Mouse (Mus musculus) liver, embryonic 13.5 days (tissue): ENCODE measurements around the gene Smurf2. TPM values are rescaled to one million over a fixed set of nuclear protein-coding genes. Genes with fewer than 3 reads are reported as not detected.

Experiments
- ATAC-seq: fragments of 200-750 bp; cut with Nextera tagmentation; 2 replicates; pipeline ENCODE4 v1.8.0; 2017; ENCODE audit warnings: low read depth, mild to moderate bottlenecking, moderate number of reproducible peaks, moderate library complexity
- DNase-seq: peaks from one replicate; pipeline ENCODE4 v3.0.0; 2022
- H3K27ac ChIP-seq: fragments of 300-500 bp; sonication (generic); 2 replicates; pipeline ENCODE4 v1.5.1; 2015; ENCODE audit warnings: moderate library complexity, mild to moderate bottlenecking, inconsistent platforms
- H3K27me3 ChIP-seq: fragments of 300-500 bp; sonication (generic); 2 replicates; pipeline ENCODE4 v1.6.1; 2015; ENCODE audit warnings: mild to moderate bottlenecking, inconsistent platforms
- H3K36me3 ChIP-seq: fragments of 300-500 bp; sonication (generic); 2 replicates; pipeline ENCODE4 v1.6.1; 2015; ENCODE audit warnings: mild to moderate bottlenecking, inconsistent platforms
- H3K4me1 ChIP-seq: fragments of 300-500 bp; sonication (generic); replicated peaks from 2 replicates; pipeline ENCODE4 v1.6.1; 2015; ENCODE audit warnings: inconsistent platforms
- H3K4me2 ChIP-seq: fragments of 300-500 bp; sonication (generic); 2 replicates; pipeline ENCODE4 v1.6.1; 2015; ENCODE audit warnings: inconsistent platforms, mild to moderate bottlenecking, moderate library complexity
- H3K4me3 ChIP-seq: fragments of 300-500 bp; sonication (generic); replicated peaks from 2 replicates; pipeline ENCODE4 v1.5.1; 2015; ENCODE audit warnings: mild to moderate bottlenecking, inconsistent platforms
- H3K9ac ChIP-seq: fragments of 300-500 bp; sonication (generic); 2 replicates; pipeline ENCODE4 v1.6.1; 2015; ENCODE audit warnings: mild to moderate bottlenecking, inconsistent platforms
- H3K9me3 ChIP-seq: fragments of 300-500 bp; sonication (generic); replicated peaks from 2 replicates; pipeline ENCODE4 v1.6.1; 2016; ENCODE audit warnings: inconsistent platforms
- WGBS: fragments of 180-500 bp; shearing (Covaris S2); methylation state at CpG from one replicate; pipeline ENCODE4 v1.1.7; 2015; ENCODE audit not compliant: insufficient replicate concordance; 5-methylcytosine and 5-hydroxymethylcytosine counted together
- polyA plus RNA-seq: library from polyadenylated mRNA; unstranded; fragments of >200 nt; fragmentation: Nextera tagmentation; extraction: Ambion mirVana; gene quantifications from 2 replicates; pipeline ENCODE4 v1.2.1, GENCODE M21; 2015

The Smurf2 gene
- polyA plus RNA-seq, 1 experiment from 2014 or later = 2.5 TPM

DNA sequence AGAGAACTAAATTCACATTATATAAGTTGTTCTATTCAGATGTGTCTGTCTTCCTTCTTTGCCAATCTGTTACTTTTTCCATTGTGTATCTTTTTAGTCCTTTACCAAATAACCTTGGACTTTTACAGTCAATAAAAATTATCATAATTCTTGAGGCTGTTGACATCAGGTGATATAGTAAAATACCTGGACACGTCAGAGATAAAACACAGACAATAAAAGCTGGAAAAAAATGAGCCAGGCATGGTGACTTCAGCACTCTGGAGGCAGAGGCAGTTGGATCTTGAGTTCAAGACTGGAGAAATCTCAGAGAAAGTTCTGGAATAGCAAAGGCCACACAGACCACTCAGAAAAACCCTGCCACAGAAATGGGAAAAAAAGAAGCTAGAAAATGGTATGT lies 13.3 kb downstream of the Smurf2 start:
- 72% methylated on average over 1 of the region's 1 CpGs for WGBS
- Histone ChIP-seq H3K27ac (no peak overlapping the region), H3K4me1 (0 out of 2 replicates have a peak, but pooled peaks cover 3% of the 10 kb centered on the region), H3K9ac (no peak overlapping the region), H3K9me3 (no peaks in the 10 kb centered on the region), H3K4me3 (no peak overlapping the region), H3K4me2 (no peak overlapping the region), H3K36me3 (no peaks in the 10 kb centered on the region), H3K27me3 (no peaks in the 10 kb centered on the region)
- DNase-seq (no peak), ATAC-seq (no peak)

GRCm38 (mm10) chr11:106905707-106906106 lies 14.8 kb downstream of the Smurf2 start:
- Histone ChIP-seq H3K4me2 (no peak overlapping the region), H3K27ac (no peak overlapping the region), H3K9me3 (no peaks in the 10 kb centered on the region), H3K36me3 (no peaks in the 10 kb centered on the region), H3K27me3 (no peaks in the 10 kb centered on the region), H3K4me3 (no peak overlapping the region), H3K4me1 (peaks cover 4% of the 10 kb centered on the region), H3K9ac (no peak overlapping the region)
- WGBS = 64% methylated on average over 4 of the region's 4 CpGs
- ATAC-seq = no peak
- DNase-seq = no peak

DNA sequence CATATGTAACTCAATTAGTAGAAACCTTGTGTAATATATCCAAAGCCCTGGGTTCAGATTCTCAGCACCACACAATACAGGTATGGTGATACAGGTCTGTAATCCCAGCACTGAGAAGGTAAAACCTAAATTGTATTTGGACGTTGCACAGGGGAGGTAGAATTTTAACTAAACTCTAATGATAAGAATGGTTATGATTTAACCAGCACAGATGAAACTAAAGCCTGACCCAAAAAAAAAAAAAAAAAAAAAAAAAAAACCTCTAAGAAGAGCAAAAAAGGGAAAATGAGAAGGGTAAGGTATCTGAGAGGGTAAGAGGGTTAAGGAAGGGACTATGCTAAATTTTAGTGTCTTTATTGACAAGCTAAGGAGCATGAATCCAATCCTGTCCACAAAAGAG lies 20.7 kb downstream of the Smurf2 start:
- no peaks in the 10 kb centered on the region for H3K9me3 ChIP-seq
- H3K4me2 ChIP-seq = no peak overlapping the region
- no peaks in the 10 kb centered on the region for H3K36me3 ChIP-seq
- H3K4me3 ChIP-seq = no peak overlapping the region
- peaks cover 4% of the 10 kb centered on the region for H3K4me1 ChIP-seq
- DNase-seq = no peak
- ATAC-seq = no peak
- H3K27me3 ChIP-seq = no peaks in the 10 kb centered on the region
- no peak overlapping the region for H3K9ac ChIP-seq
- H3K27ac ChIP-seq = no peak overlapping the region
- 55% methylated on average over 1 of the region's 1 CpGs for WGBS

- ATAC-seq (no peak), DNase-seq (no peak)
- 82% methylated on average over 2 of the region's 2 CpGs for WGBS
- Histone ChIP-seq H3K27me3 (no peaks in the 10 kb centered on the region), H3K9me3 (no peaks in the 10 kb centered on the region), H3K9ac (no peak overlapping the region), H3K4me3 (no peak overlapping the region), H3K4me2 (no peak overlapping the region), H3K27ac (no peak overlapping the region), H3K36me3 (no peaks in the 10 kb centered on the region), H3K4me1 (peaks cover 7% of the 10 kb centered on the region)
Measured at GRCm38 (mm10) chr11:106896561-106897168, 23.9 kb downstream of the Smurf2 start.

- no peak overlapping the region for H3K4me3 ChIP-seq
- H3K4me1 ChIP-seq = peaks cover 19% of the 10 kb centered on the region; the same call in 1 of the 2 replicates
- H3K27me3 ChIP-seq = no peaks in the 10 kb centered on the region
- H3K9me3 ChIP-seq = no peaks in the 10 kb centered on the region
- no peak for ATAC-seq
- H3K9ac ChIP-seq = no peak overlapping the region
- WGBS = 88% methylated on average over 1 of the region's 1 CpGs
- H3K36me3 ChIP-seq = no peaks in the 10 kb centered on the region
- H3K4me2 ChIP-seq = no peak overlapping the region
- no peak overlapping the region for H3K27ac ChIP-seq
- DNase-seq = no peak
Measured at GRCm38 (mm10) chr11:106883656-106884055, 36.9 kb downstream of the Smurf2 start.

DNA sequence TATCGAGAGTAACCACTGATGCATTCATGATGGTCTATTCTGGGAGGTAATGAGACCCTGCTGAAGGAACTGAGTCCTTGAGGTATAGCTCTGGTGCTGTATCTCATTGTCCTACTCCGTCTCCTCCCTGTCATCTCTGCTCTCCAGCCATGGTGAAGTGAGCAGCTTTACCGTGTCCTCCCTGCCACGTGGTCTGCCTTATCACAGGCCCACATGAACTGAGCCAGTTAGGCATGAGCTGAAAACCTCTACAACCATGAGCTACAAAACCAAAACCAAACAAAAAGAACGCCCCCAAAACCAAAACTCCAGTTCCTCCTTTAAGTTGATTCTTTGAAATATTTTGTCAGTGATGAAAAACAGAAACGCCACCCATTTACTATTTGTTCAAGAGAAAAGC lies 47.9 kb downstream of the Smurf2 start:
- Histone ChIP-seq H3K4me1 (peaks cover 15% of the 10 kb centered on the region), H3K27me3 (no peaks in the 10 kb centered on the region), H3K36me3 (peaks cover 8% of the 10 kb centered on the region), H3K27ac (no peak overlapping the region), H3K9me3 (no peaks in the 10 kb centered on the region), H3K4me2 (no peak overlapping the region), H3K9ac (no peak overlapping the region), H3K4me3 (no peak overlapping the region)
- DNase-seq (peak; percentile 11), ATAC-seq (peak; percentile 69; the same call in 1 of the 2 replicates)
- 53% methylated on average over 6 of the region's 6 CpGs for WGBS

DNA sequence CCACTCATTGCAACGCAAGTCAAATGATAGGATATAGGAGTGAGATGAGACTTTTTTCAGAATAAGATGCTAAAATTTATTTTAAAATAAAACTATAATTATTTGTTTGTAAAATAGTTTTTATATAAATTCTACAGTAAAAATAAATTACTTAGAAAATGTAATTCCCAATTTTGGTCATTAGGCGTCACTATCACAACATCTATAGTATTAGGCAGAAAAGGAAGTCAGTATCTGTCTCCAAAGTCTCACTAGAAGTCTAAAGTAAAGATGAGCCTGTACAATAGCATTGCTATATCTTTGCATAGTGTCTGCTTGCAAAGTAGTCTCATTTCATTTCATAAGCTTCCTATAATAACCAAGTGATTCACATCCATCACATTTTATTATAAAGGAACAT lies 69.1 kb downstream of the Smurf2 start:
- DNase-seq (no peak), ATAC-seq (no peak)
- Histone ChIP-seq H3K27ac (no peak overlapping the region), H3K4me1 (no peaks in the 10 kb centered on the region), H3K4me2 (no peak overlapping the region), H3K4me3 (no peak overlapping the region), H3K36me3 (peaks cover 26% of the 10 kb centered on the region; the same call in 1 of the 2 replicates), H3K9ac (no peak overlapping the region), H3K9me3 (no peaks in the 10 kb centered on the region), H3K27me3 (no peaks in the 10 kb centered on the region)
- WGBS = 42% methylated on average over 2 of the region's 2 CpGs

GRCm38 (mm10) chr11:106842002-106842401 lies 78.5 kb downstream of the Smurf2 start:
- H3K4me1 ChIP-seq = no peaks in the 10 kb centered on the region
- no peak for DNase-seq
- H3K9me3 ChIP-seq = no peaks in the 10 kb centered on the region
- no peaks in the 10 kb centered on the region for H3K27me3 ChIP-seq
- H3K27ac ChIP-seq = no peak overlapping the region
- 84% methylated on average over 3 of the region's 3 CpGs for WGBS
- H3K9ac ChIP-seq = no peak overlapping the region
- ATAC-seq = no peak
- no peak overlapping the region for H3K4me2 ChIP-seq
- peaks cover 10% of the 10 kb centered on the region for H3K36me3 ChIP-seq
- no peak overlapping the region for H3K4me3 ChIP-seq

DNA sequence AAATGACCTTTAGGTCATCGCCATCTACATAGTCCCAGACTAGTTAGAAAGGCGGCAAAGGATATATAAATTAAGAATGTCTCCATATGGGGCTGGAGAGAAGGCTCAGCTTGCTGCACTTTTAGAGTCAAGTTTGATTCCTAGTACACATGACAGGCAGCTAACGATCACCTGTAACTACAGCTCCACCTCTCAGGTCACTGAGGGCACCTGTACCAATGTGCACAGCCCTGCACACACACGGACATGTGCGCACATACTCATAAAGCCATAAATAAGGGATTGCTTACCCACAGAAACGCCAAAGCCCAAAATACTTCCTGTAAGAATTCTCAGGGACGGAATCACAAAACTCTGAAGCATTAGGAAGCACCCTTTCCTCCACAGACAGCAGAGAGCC lies 92.4 kb downstream of the Smurf2 start:
- Histone ChIP-seq H3K4me1 (no peaks in the 10 kb centered on the region), H3K27ac (no peak overlapping the region), H3K9ac (no peak overlapping the region), H3K36me3 (peaks cover 39% of the 10 kb centered on the region), H3K27me3 (no peaks in the 10 kb centered on the region), H3K9me3 (no peaks in the 10 kb centered on the region), H3K4me3 (no peak overlapping the region), H3K4me2 (no peak overlapping the region)
- DNase-seq = no peak
- no peak for ATAC-seq
- 83% methylated on average over 7 of the region's 7 CpGs for WGBS

- no peaks in the 10 kb centered on the region for H3K9me3 ChIP-seq
- no peak overlapping the region for H3K27ac ChIP-seq
- peaks cover 48% of the 10 kb centered on the region for H3K36me3 ChIP-seq
- 85% methylated on average over 10 of the region's 10 CpGs for WGBS
- no peak overlapping the region for H3K4me2 ChIP-seq
- DNase-seq (no peak), ATAC-seq (no peak)
- H3K27me3 ChIP-seq = no peaks in the 10 kb centered on the region
- H3K4me1 ChIP-seq = no peaks in the 10 kb centered on the region; the same call in 1 of the 2 replicates
- no peak overlapping the region for H3K4me3 ChIP-seq
- H3K9ac ChIP-seq = no peak overlapping the region
Measured at GRCm38 (mm10) chr11:106824403-106824802, 96.1 kb downstream of the Smurf2 start.

DNA sequence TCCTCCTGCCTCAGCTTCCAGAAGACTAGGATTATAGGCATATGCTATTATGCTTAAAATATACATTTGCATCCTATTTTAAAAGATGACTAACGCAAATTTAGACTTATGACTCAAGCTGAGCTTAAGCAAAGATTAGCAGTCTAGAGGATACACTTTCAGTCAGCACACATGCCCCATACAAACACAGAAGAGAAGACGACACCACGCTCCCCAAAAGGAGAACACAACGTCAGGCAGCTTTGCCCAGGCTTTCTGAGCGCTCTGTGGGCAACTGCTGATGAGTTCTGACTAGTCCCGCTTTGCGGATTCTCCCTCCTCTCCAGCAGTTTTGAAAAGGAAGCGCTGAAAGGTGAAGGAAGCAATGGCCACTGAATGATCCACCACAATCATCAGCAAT lies 96.8 kb downstream of the Smurf2 start:
- ATAC-seq (no peak), DNase-seq (no peak)
- no peaks in the 10 kb centered on the region for H3K9me3 ChIP-seq
- no peak overlapping the region for H3K4me3 ChIP-seq
- 77% methylated on average over 8 of the region's 8 CpGs for WGBS
- H3K9ac ChIP-seq = no peak overlapping the region
- no peak overlapping the region for H3K4me2 ChIP-seq
- peaks cover 55% of the 10 kb centered on the region for H3K36me3 ChIP-seq
- no peaks in the 10 kb centered on the region for H3K27me3 ChIP-seq
- no peaks in the 10 kb centered on the region; the same call in 1 of the 2 replicates for H3K4me1 ChIP-seq
- H3K27ac ChIP-seq = no peak overlapping the region

DNA sequence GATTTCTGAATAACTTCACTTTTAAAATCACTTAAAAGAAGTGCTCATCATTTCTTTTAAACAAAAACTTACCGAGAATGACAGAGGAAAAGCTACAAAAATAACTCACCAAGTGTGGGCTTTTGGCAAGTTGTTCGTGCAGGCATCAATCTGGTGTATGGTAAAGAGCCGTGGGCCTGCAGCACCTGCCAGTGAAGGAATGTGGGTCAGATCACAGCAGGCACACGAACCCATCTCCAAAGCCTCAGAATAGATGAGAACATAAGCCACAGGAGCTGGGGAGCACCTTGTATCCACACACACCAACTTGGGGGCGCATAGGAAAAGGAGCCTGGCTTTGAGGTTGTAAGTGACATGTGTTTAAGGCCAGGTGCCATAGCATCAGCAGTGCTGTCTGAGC lies 97.6 kb downstream of the Smurf2 start:
- no peak overlapping the region for H3K27ac ChIP-seq
- 83% methylated on average over 5 of the region's 5 CpGs for WGBS
- peaks cover 58% of the 10 kb centered on the region for H3K36me3 ChIP-seq
- no peak overlapping the region for H3K9ac ChIP-seq
- no peaks in the 10 kb centered on the region; the same call in 1 of the 2 replicates for H3K4me1 ChIP-seq
- H3K4me2 ChIP-seq = no peak overlapping the region
- ATAC-seq (no peak), DNase-seq (no peak)
- H3K27me3 ChIP-seq = no peaks in the 10 kb centered on the region
- H3K4me3 ChIP-seq = no peak overlapping the region
- no peaks in the 10 kb centered on the region for H3K9me3 ChIP-seq
